Mouse (Mus musculus) erythroblast, adult 5-6 weeks (primary cell): ENCODE data around the gene Gnmt. TPM values are rescaled to one million over a fixed set of nuclear protein-coding genes. Genes with fewer than 3 reads are reported as not detected.

Experiments
- ATAC-seq: replicated peaks from 2 replicates; pipeline ENCODE4 v1.8.0; 2016; ENCODE audit warnings: moderate number of reproducible peaks, mild to moderate bottlenecking, moderate TSS enrichment, inconsistent platforms; ENCODE audit not compliant: poor library complexity, low FRiP score, severe bottlenecking
- total RNA-seq, 2 experiments: library from RNA; stranded (forward) in 1 of 2; stranded (reverse) in 1 of 2; fragments of 150-400 nt in 1 of 2; fragments of 200-764, 138-1000 nt in 1 of 2; gene quantifications; 2 replicates each; pipeline versions ENCODE4 v1.2.3 to v1.2.4; 2015 to 2017; ENCODE audit warnings: low replicate concordance in 2 of 2

The Gnmt gene
- total RNA-seq, 2 experiments from 2014 or later, result not detected

- no peak for ATAC-seq
Measured at GRCm38 (mm10) chr17:46678911-46679310, 50.1 kb downstream of the Gnmt start.

GRCm38 (mm10) chr17:46678416-46678815 is 50.6 kb downstream of the Gnmt start, which contains the start of gene Mea1:
Mea1 (plus strand) TSS chr17:46678793.
- no peak for ATAC-seq

Other genes with a start within 250 kb of the Gnmt start
- gene Ttbk1, start 241.5 kb downstream of the Gnmt start, total RNA-seq (2015; ENCODE audit: low replicate concordance), result not detected in 2 replicates
- not detected in 2 replicates for gene Ttbk1, start 241.5 kb downstream of the Gnmt start, total RNA-seq (2017; ENCODE audit: low replicate concordance)
- gene Dnph1, start 232.5 kb downstream of the Gnmt start, total RNA-seq (2015; ENCODE audit: low replicate concordance), result 2.7 and 3.3 TPM in 2 replicates
- gene Dnph1, start 232.5 kb downstream of the Gnmt start, total RNA-seq (2017; ENCODE audit: low replicate concordance), result 1.5 and 4.0 TPM in 2 replicates
- gene Cul9, start 182.8 kb downstream of the Gnmt start, total RNA-seq (2015; ENCODE audit: low replicate concordance), result 1.3 TPM in 1 of 2 replicates, not detected in the other
- gene Cul9, start 182.8 kb downstream of the Gnmt start, total RNA-seq (2017; ENCODE audit: low replicate concordance), result 3.3 and 4.5 TPM in 2 replicates
- gene Srf, start 173.0 kb downstream of the Gnmt start, total RNA-seq (2015; ENCODE audit: low replicate concordance), result 7.3 and 11.5 TPM in 2 replicates
- 6.0 and 7.8 TPM in 2 replicates for gene Srf, start 173.0 kb downstream of the Gnmt start, total RNA-seq (2017; ENCODE audit: low replicate concordance)
- gene Ptk7, start 99.7 kb downstream of the Gnmt start, total RNA-seq (2015; ENCODE audit: low replicate concordance), result not detected in 2 replicates
- not detected in 2 replicates for gene Ptk7, start 99.7 kb downstream of the Gnmt start, total RNA-seq (2017; ENCODE audit: low replicate concordance)
- 0.38 and 1.3 TPM in 2 replicates for gene Klc4, start 83.1 kb downstream of the Gnmt start, total RNA-seq (2015; ENCODE audit: low replicate concordance)
- 7.7 and 12.0 TPM in 2 replicates for gene Klc4, start 83.1 kb downstream of the Gnmt start, total RNA-seq (2017; ENCODE audit: low replicate concordance)
- 35.5 and 61.9 TPM in 2 replicates for gene Mrpl2, start 82.9 kb downstream of the Gnmt start, total RNA-seq (2015; ENCODE audit: low replicate concordance)
- gene Mrpl2, start 82.9 kb downstream of the Gnmt start, total RNA-seq (2017; ENCODE audit: low replicate concordance), result 19.5 and 41.6 TPM in 2 replicates
- 1.9 and 3.8 TPM in 2 replicates for gene Cul7, start 78.8 kb downstream of the Gnmt start, total RNA-seq (2015; ENCODE audit: low replicate concordance)
- 0.68 and 1.1 TPM in 2 replicates for gene Cul7, start 78.8 kb downstream of the Gnmt start, total RNA-seq (2017; ENCODE audit: low replicate concordance)
- gene Rrp36, start 54.8 kb downstream of the Gnmt start, total RNA-seq (2015; ENCODE audit: low replicate concordance), result 2.1 and 7.9 TPM in 2 replicates
- 7.7 and 11.3 TPM in 2 replicates for gene Rrp36, start 54.8 kb downstream of the Gnmt start, total RNA-seq (2017; ENCODE audit: low replicate concordance)
- gene Mea1, start 50.4 kb downstream of the Gnmt start, total RNA-seq (2015; ENCODE audit: low replicate concordance), result 8.6 and 16.7 TPM in 2 replicates
- gene Mea1, start 50.4 kb downstream of the Gnmt start, total RNA-seq (2017; ENCODE audit: low replicate concordance), result 15.1 and 24.5 TPM in 2 replicates
- gene Klhdc3, start 48.3 kb downstream of the Gnmt start, total RNA-seq (2015; ENCODE audit: low replicate concordance), result 5.9 and 16.9 TPM in 2 replicates
- gene Klhdc3, start 48.3 kb downstream of the Gnmt start, total RNA-seq (2017; ENCODE audit: low replicate concordance), result 4.1 and 5.2 TPM in 2 replicates
- 5.4 and 9.2 TPM in 2 replicates for gene Ppp2r5d, start 24.1 kb downstream of the Gnmt start, total RNA-seq (2015; ENCODE audit: low replicate concordance)
- 7.4 and 10.9 TPM in 2 replicates for gene Ppp2r5d, start 24.1 kb downstream of the Gnmt start, total RNA-seq (2017; ENCODE audit: low replicate concordance)
- 1.9 and 3.8 TPM in 2 replicates for gene Pex6, start 17.7 kb downstream of the Gnmt start, total RNA-seq (2015; ENCODE audit: low replicate concordance)
- 2.8 and 3.9 TPM in 2 replicates for gene Pex6, start 17.7 kb downstream of the Gnmt start, total RNA-seq (2017; ENCODE audit: low replicate concordance)
- gene Cnpy3, start 23.0 kb upstream of the Gnmt start, total RNA-seq (2015; ENCODE audit: low replicate concordance), result 6.9 and 8.8 TPM in 2 replicates
- gene Cnpy3, start 23.0 kb upstream of the Gnmt start, total RNA-seq (2017; ENCODE audit: low replicate concordance), result 7.7 and 18.2 TPM in 2 replicates
- gene Ptcra, start 34.5 kb upstream of the Gnmt start, total RNA-seq (2015; ENCODE audit: low replicate concordance), result not detected in 2 replicates
- not detected in 2 replicates for gene Ptcra, start 34.5 kb upstream of the Gnmt start, total RNA-seq (2017; ENCODE audit: low replicate concordance)
- 5.6 and 7.5 TPM in 2 replicates for gene 2310039H08Rik, start 43.5 kb upstream of the Gnmt start, total RNA-seq (2015; ENCODE audit: low replicate concordance)
- 0.34 TPM in 1 of 2 replicates, not detected in the other for gene 2310039H08Rik, start 43.5 kb upstream of the Gnmt start, total RNA-seq (2017; ENCODE audit: low replicate concordance)
- gene Rpl7l1, start 53.5 kb upstream of the Gnmt start, total RNA-seq (2015; ENCODE audit: low replicate concordance), result 21.1 and 22.7 TPM in 2 replicates
- 19.1 and 46.3 TPM in 2 replicates for gene Rpl7l1, start 53.5 kb upstream of the Gnmt start, total RNA-seq (2017; ENCODE audit: low replicate concordance)
- 6.5 and 7.5 TPM in 2 replicates for gene Bicral, start 129.3 kb upstream of the Gnmt start, total RNA-seq (2015; ENCODE audit: low replicate concordance)
- gene Bicral, start 129.3 kb upstream of the Gnmt start, total RNA-seq (2017; ENCODE audit: low replicate concordance), result 3.7 and 4.0 TPM in 2 replicates
- gene Tbcc, start 161.5 kb upstream of the Gnmt start, total RNA-seq (2015; ENCODE audit: low replicate concordance), result 2.3 and 8.1 TPM in 2 replicates
- gene Tbcc, start 161.5 kb upstream of the Gnmt start, total RNA-seq (2017; ENCODE audit: low replicate concordance), result 1.7 and 5.4 TPM in 2 replicates
- gene Prph2, start 181.3 kb upstream of the Gnmt start, total RNA-seq (2015; ENCODE audit: low replicate concordance), result not detected in 2 replicates
- not detected in 2 replicates for gene Prph2, start 181.3 kb upstream of the Gnmt start, total RNA-seq (2017; ENCODE audit: low replicate concordance)